Mouse (Mus musculus) cerebellum, postnatal 10 days (tissue): ENCODE measurements around the gene Maneal.

Source experiments
- DNase-seq, 2 experiments: peaks; one replicate each; pipeline ENCODE4 v3.0.0; 2021; ENCODE audit warnings: mixed read lengths in 2 of 2

Gene Maneal

GRCm38 (mm10) chr4:124849631-124850260 is 12.2 kb downstream of the Maneal start:
- DNase-seq: peak; percentile 90 to 93

DNA sequence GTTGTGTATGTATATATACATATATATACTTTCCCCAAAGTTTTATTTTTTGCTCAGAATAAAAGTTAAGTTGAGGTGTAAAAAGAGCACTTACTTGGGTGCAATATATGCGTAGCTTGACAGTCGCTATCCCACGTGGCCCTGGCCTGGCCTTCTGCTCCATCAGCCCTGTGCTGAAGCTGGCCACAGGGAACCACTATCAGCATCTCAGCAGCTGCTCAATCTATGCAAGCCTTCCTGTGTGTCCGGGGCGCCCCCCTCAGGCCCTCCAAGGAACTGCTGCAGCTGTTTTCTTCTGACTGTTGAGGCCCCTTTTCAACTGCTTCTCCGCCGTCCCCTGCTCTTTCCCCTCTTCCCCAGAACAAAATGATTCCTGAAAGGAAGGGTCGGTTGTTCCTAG is 14.4 kb downstream of the Maneal start:
- DNase-seq: peak; percentile 93 to 96

GRCm38 (mm10) chr4:124843493-124843892 is 18.5 kb downstream of the Maneal start:
- DNase-seq: peak; percentile 69 to 73

- no peak for DNase-seq
Measured at GRCm38 (mm10) chr4:124840998-124841397, 21.0 kb downstream of the Maneal start.

GRCm38 (mm10) chr4:124838035-124838700 is 23.8 kb downstream of the Maneal start:
- peak; percentile 87 to 93 for DNase-seq

GRCm38 (mm10) chr4:124832796-124833195 is 29.2 kb downstream of the Maneal start:
- no peak for DNase-seq

- no peak for DNase-seq
Measured at GRCm38 (mm10) chr4:124829671-124830070, 32.3 kb downstream of the Maneal start.

DNA sequence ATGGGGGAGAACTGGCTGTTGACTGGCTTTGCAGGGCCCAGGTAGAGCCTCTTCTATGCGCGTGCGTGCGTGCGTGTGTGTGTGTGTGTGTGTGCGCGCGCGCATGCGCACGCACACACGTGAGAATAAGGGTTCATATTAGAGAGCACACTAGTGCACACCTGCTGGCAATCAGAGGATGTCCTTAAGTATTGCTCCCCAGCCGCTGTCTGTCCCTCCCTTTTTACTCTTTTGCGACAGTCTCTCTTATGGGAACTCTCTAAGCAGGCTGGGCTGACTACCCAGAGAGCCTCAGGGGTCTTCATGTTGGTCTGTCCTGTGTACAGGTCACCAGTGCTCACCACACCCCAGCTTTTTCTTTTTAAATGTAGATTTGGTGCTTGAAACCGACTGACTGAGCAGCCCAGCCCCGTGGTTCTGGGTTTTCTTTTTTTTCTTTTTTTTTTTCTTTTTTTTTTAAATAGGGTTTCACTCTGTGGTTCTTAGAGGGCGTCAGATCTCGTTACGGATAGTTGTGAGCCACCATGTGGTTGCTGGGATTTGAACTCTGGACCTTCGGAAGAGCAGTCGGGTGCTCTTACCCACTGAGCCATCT is 36.5 kb downstream of the Maneal start:
- DNase-seq: no peak

GRCm38 (mm10) chr4:124824967-124825366 is 37.0 kb downstream of the Maneal start:
- DNase-seq: no peak

GRCm38 (mm10) chr4:124818832-124819231 is 43.1 kb downstream of the Maneal start:
- DNase-seq: no peak

GRCm38 (mm10) chr4:124817803-124818202 is 44.2 kb downstream of the Maneal start:
- peak in 1 of 2 experiments; percentile 28 for DNase-seq

- peak; percentile 76 to 82 for DNase-seq
Measured at GRCm38 (mm10) chr4:124815901-124816300, 46.1 kb downstream of the Maneal start.

DNA sequence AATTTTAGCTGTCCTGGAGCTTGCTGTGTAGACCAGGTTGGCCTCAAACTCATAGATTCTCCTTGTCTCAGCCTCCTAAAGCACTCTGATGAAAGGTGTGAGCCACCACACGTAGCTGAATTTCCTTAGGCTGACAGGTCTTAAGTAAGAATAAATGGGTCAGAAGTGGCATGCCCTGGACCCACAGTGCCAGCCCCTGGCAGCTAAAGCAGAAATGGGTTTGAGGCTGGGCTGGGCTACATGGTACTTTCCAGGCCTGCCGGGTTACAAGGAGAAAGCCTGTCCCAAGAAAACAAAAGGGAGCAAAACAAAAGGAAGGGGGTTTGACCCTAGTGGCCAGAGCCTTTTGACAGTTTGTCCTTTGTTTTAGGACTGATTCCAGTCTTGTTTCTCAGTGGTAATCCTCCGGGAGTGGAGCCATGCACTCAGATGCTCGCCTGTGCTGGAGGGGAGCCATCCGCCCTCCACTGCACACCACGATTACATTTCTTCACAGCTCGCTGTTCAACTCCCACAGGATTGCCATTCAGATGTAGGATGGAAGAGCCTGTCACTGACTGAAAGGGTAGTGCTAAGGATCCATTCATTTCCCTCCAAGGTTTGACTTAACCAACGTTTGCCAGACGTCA is 50.5 kb downstream of the Maneal start:
- peak; percentile 42 to 55 for DNase-seq

GRCm38 (mm10) chr4:124810056-124810455 is 51.9 kb downstream of the Maneal start:
- DNase-seq: no peak

DNA sequence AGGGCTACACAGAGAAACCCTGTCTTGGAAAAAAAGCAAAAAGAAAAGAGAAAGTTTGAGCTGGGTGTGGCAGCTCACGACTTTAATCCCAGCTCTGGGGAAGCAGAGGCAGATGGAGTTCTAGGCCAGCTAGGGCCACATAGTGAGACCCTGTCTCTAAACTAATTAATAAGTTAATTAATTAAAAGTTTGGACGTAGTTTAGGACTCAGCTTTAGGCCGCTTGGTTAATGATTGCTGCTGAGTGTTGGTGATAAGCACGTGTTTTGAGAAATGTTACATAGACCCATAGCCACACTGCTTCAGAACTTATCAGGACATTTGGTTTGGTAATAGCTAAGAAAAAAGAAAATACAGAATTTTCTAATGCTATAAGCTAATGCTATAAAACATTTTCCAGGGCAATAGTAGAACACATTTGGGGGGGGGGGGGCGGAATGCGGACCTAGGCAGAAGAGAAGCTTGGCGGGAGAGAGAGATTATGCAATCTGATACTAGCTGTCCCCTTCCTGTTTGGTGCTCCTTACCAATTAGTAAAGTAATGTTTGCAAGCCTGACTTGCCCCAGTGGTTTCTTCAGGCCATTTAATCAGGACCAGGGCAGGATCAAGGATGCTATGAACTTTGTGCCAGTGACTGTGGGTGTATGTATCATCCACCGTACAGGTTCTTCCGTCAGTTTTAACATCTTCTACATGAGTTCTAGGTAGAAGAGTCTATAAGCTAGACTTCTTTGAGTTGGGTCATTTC is 52.7 kb downstream of the Maneal start:
- no peak for DNase-seq

- DNase-seq: no peak
Measured at GRCm38 (mm10) chr4:124808511-124808910, 53.5 kb downstream of the Maneal start.
